Mouse (Mus musculus): ENCODE measurements at regions not wholly inside any gene's neighbourhood (a gene's known extent, or its start where the extent isn't known, plus 50 kb on each side); places are given as distances from the start of the nearest gene placed in this dataset.

DNA sequence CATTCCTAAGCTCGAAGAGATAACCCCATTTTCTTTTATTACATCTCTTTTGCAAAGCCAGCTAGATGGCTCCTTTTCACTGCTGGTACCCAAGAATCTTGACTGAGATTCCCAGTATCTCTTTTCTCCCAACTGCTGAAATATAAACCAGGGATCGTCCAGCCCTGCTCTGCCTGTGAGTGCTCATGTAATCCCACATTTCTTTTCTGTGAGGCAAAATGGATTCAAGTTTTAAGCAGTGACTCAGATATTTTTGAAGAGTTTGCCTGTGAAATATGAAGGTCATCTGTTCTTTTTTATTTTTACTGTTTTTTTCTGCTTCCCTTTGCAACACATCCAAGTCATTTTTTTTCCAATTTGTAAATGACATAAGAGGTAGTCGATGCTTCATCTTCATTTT lies 363.2 kb upstream of the Sphkap start:
- no peaks in the 10 kb centered on the region for H3K36me3 ChIP-seq (ENCODE audit: insufficient read depth, low read length)
- ATAC-seq (replicated peaks; ENCODE audit: low FRiP score, low read depth), result no peak
- DNase-seq (ENCODE audit: low spot score), result no peak
- 72% methylated on average over 3 of the region's 3 CpGs for WGBS
- H3K27me3 ChIP-seq (ENCODE audit: insufficient read depth, low read length), result no peaks in the 10 kb centered on the region
- no peak overlapping the region for H3K4me2 ChIP-seq (ENCODE audit: low read length)
- no peaks in the 10 kb centered on the region for H3K4me1 ChIP-seq (replicated peaks; ENCODE audit: insufficient read depth, low read length)
- no peak overlapping the region for H3K4me3 ChIP-seq (replicated peaks; ENCODE audit: low read depth, low read length)
- no peak for TF ChIP-seq CTCF (IDR thresholded peaks at IDR 0.05; ENCODE audit: low read depth)
- H3K9me3 ChIP-seq (replicated peaks; ENCODE audit: low read length), result no peaks in the 10 kb centered on the region
- no peak overlapping the region for H3K9ac ChIP-seq (ENCODE audit: low read depth, low read length)
- H3K27ac ChIP-seq, result no peak overlapping the region

DNA sequence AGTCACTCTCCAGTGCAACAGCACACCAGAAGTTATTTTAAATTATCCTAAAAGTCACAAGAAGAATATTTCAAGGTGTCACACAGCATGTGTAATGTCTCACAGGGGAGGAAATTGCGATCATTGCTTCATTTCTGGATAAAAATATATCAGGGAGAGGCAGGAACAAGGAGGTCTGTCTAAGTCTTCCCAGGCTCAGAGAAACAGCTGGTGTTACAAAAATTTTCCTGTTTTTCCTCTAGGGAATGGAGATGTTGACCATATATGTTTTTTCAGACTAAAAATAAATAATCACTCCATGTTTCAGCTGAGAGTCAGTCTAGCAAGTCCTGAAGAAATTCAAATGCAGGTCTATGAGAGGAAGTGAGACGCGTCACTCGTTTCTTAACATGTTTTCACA lies 353.5 kb upstream of the Sphkap start:
- TF ChIP-seq CTCF (IDR thresholded peaks at IDR 0.05; ENCODE audit: low read depth), result no peak
- 36% methylated on average over 4 of the region's 4 CpGs for WGBS
- no peak overlapping the region for H3K27ac ChIP-seq

DNA sequence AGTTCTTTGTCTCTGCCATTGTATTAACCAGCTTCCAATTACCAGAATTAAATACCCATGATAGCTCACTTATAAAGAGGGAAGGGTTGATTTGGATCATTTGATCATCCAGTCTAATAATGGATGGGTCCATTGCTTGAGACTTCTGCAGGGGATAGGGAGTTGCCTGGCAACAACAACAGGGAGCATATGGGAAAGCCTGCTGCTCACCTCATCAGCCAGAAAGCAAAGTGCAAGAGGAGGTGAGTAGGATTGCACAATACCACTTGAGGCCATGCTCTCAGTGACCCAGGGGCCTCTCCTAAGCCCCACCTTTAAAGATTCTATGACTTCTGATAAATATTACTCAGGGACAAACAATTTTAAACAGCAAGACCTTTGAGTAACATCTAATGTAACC lies 348.9 kb upstream of the Sphkap start:
- Histone ChIP-seq H3K4me3 (replicated peaks; ENCODE audit: low read depth, low read length) (no peak overlapping the region), H3K4me1 (replicated peaks; ENCODE audit: insufficient read depth, low read length) (no peaks in the 10 kb centered on the region), H3K4me2 (ENCODE audit: low read length) (no peak overlapping the region), H3K27me3 (ENCODE audit: insufficient read depth, low read length) (no peaks in the 10 kb centered on the region), H3K36me3 (ENCODE audit: insufficient read depth, low read length) (no peaks in the 10 kb centered on the region), H3K27ac (no peak overlapping the region), H3K9me3 (replicated peaks; ENCODE audit: low read length) (no peaks in the 10 kb centered on the region), H3K9ac (ENCODE audit: low read depth, low read length) (no peak overlapping the region)
- DNase-seq (ENCODE audit: low spot score) (no peak), ATAC-seq (replicated peaks; ENCODE audit: low FRiP score, low read depth) (no peak)
- no peak for TF ChIP-seq CTCF (IDR thresholded peaks at IDR 0.05; ENCODE audit: low read depth)

More for the DNA sequence above, 353.5 kb upstream of the Sphkap start:
- no peak overlapping the region for H3K9ac ChIP-seq (ENCODE audit: low read depth, low read length)
- no peaks in the 10 kb centered on the region for H3K36me3 ChIP-seq (ENCODE audit: insufficient read depth, low read length)
- no peaks in the 10 kb centered on the region for H3K9me3 ChIP-seq (replicated peaks; ENCODE audit: low read length)
- H3K4me2 ChIP-seq (ENCODE audit: low read length), result no peak overlapping the region
- H3K27me3 ChIP-seq (ENCODE audit: insufficient read depth, low read length), result no peaks in the 10 kb centered on the region
- H3K4me1 ChIP-seq (replicated peaks; ENCODE audit: insufficient read depth, low read length), result no peaks in the 10 kb centered on the region
- ATAC-seq (replicated peaks; ENCODE audit: low FRiP score, low read depth), result no peak
- DNase-seq (ENCODE audit: low spot score), result peak; percentile 81
- no peak overlapping the region for H3K4me3 ChIP-seq (replicated peaks; ENCODE audit: low read depth, low read length)

DNA sequence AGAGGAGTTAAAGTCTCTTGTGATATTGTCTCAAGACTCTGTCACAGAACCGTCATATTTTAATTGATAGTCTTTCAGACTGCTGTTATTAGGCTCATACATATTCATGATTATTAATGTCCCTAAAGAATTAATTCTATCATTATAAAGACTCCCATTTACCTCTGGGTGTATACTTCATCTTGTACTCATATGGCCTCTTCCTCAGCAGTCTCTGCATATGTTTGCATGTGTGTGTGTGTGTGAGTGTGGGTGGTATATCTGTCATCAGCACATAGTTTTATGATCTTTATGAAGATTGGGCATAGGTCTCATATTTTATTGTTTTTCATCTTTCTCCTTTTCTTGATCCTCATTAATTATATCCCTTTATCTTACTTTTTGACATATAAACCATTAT lies 347.3 kb upstream of the Sphkap start:
- ATAC-seq (replicated peaks; ENCODE audit: low FRiP score, low read depth) (no peak), DNase-seq (ENCODE audit: low spot score) (peak; percentile 8)
- H3K4me1 ChIP-seq (replicated peaks; ENCODE audit: insufficient read depth, low read length), result no peaks in the 10 kb centered on the region
- H3K27me3 ChIP-seq (ENCODE audit: insufficient read depth, low read length), result no peaks in the 10 kb centered on the region
- 75% methylated on average over 1 of the region's 1 CpGs for WGBS
- no peak overlapping the region for H3K27ac ChIP-seq
- no peak overlapping the region for H3K4me2 ChIP-seq (ENCODE audit: low read length)
- no peaks in the 10 kb centered on the region for H3K9me3 ChIP-seq (replicated peaks; ENCODE audit: low read length)
- no peak for TF ChIP-seq CTCF (IDR thresholded peaks at IDR 0.05; ENCODE audit: low read depth)
- no peak overlapping the region for H3K4me3 ChIP-seq (replicated peaks; ENCODE audit: low read depth, low read length)
- no peaks in the 10 kb centered on the region for H3K36me3 ChIP-seq (ENCODE audit: insufficient read depth, low read length)
- no peak overlapping the region for H3K9ac ChIP-seq (ENCODE audit: low read depth, low read length)

DNA sequence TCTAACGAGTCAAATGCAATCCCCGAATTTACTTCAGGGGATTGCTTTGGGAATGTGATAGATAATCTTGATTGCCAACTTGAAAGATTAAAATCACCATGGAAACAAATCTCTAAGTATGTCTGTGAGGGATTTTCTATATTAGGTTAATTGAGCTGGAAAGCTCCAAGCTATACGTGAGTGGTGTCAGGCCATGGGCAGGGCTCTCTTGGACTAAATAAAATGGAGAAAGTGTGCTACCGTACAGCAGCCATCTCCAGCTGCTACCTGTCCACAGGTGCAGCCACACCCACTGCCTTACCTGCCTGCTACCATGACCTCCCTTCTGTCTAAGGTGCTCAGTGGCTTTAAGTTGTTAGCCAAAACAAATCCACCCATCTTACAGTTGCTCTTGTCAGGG lies 345.0 kb upstream of the Sphkap start:
- Histone ChIP-seq H3K9me3 (replicated peaks; ENCODE audit: low read length) (no peaks in the 10 kb centered on the region), H3K4me3 (replicated peaks; ENCODE audit: low read depth, low read length) (no peak overlapping the region), H3K4me1 (replicated peaks; ENCODE audit: insufficient read depth, low read length) (no peaks in the 10 kb centered on the region), H3K9ac (ENCODE audit: low read depth, low read length) (no peak overlapping the region), H3K36me3 (ENCODE audit: insufficient read depth, low read length) (no peaks in the 10 kb centered on the region), H3K4me2 (ENCODE audit: low read length) (no peak overlapping the region), H3K27ac (no peak overlapping the region), H3K27me3 (ENCODE audit: insufficient read depth, low read length) (no peaks in the 10 kb centered on the region)
- no peak for ATAC-seq (replicated peaks; ENCODE audit: low FRiP score, low read depth)
- DNase-seq (ENCODE audit: low spot score), result no peak
- TF ChIP-seq CTCF (IDR thresholded peaks at IDR 0.05; ENCODE audit: low read depth), result no peak
- WGBS, result 79% methylated on average over 4 of the region's 4 CpGs

DNA sequence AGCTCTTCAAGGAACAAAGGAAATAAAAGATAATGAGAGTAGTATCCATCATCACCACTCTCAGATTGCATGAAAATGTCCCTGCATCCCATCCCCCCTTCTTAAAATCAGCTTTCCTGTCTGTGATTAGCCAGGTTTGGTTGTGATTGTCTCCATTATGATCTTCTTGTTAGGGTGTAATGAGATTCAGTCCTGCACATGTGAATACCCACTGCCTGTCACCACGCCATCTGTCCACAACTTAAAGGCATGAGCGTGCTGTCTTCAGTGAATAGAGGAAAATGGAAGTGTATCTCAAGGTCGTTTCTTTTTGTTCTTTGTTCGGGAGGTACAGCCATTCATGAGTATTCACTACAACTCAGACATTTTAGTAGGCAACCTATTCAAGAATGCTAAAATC lies 341.0 kb upstream of the Sphkap start:
- Histone ChIP-seq H3K4me1 (replicated peaks; ENCODE audit: insufficient read depth, low read length) (no peaks in the 10 kb centered on the region), H3K9me3 (replicated peaks; ENCODE audit: low read length) (no peaks in the 10 kb centered on the region), H3K4me3 (replicated peaks; ENCODE audit: low read depth, low read length) (no peak overlapping the region), H3K27me3 (ENCODE audit: insufficient read depth, low read length) (no peaks in the 10 kb centered on the region), H3K36me3 (ENCODE audit: insufficient read depth, low read length) (no peaks in the 10 kb centered on the region), H3K9ac (ENCODE audit: low read depth, low read length) (no peak overlapping the region), H3K27ac (no peak overlapping the region), H3K4me2 (ENCODE audit: low read length) (no peak overlapping the region)
- no peak for TF ChIP-seq CTCF (IDR thresholded peaks at IDR 0.05; ENCODE audit: low read depth)
- ATAC-seq (replicated peaks; ENCODE audit: low FRiP score, low read depth) (no peak), DNase-seq (ENCODE audit: low spot score) (no peak)
- WGBS, result 81% methylated on average over 4 of the region's 4 CpGs

DNA sequence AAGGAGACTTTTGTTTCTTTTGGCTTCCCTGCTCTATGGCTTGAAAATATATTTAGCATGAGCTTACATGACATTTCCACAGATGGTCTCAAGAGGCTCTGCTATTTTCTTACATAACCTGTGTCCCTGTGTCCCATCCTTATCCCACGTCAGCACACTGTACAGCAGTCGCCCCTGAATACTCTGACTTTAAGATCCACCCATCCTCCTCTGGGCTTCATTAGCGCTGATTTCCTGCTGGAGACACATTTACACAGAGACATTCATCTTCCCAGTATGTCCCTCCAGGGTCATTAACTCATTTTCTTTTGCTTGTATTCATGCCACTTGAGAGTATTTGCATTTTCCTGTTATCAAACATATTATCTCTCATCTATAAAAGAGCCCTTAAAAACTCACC lies 340.1 kb upstream of the Sphkap start:
- Histone ChIP-seq H3K27me3 (ENCODE audit: insufficient read depth, low read length) (no peaks in the 10 kb centered on the region), H3K27ac (no peak overlapping the region), H3K9me3 (replicated peaks; ENCODE audit: low read length) (no peaks in the 10 kb centered on the region), H3K4me2 (ENCODE audit: low read length) (no peak overlapping the region), H3K4me1 (replicated peaks; ENCODE audit: insufficient read depth, low read length) (no peaks in the 10 kb centered on the region), H3K4me3 (replicated peaks; ENCODE audit: low read depth, low read length) (no peak overlapping the region), H3K36me3 (ENCODE audit: insufficient read depth, low read length) (no peaks in the 10 kb centered on the region), H3K9ac (ENCODE audit: low read depth, low read length) (no peak overlapping the region)
- ATAC-seq (replicated peaks; ENCODE audit: low FRiP score, low read depth), result no peak
- TF ChIP-seq CTCF (IDR thresholded peaks at IDR 0.05; ENCODE audit: low read depth), result no peak
- DNase-seq (ENCODE audit: low spot score), result peak; percentile 28
- 42% methylated on average over 3 of the region's 3 CpGs for WGBS

Data from kidney, postnatal 0 days (tissue).